Mouse (Mus musculus): ENCODE results near the gene Sclt1. TPM values are rescaled to one million over a fixed set of nuclear protein-coding genes. Genes with fewer than 3 reads are reported as not detected.

Sclt1 gene
- 494 TPM for polyA plus RNA-seq (2014; fragmentation: Illumina TruSeq; extraction: RNeasy Lipid Tissue Mini Kit (QIAGEN cat#74804); ENCODE audit: low read depth, low replicate concordance)

GRCm38 (mm10) chr3:41742278-41742934 is at the start of gene Sclt1, which contains the start of gene D3Ertd751e:
Gene Sclt1 (minus strand): TSS chr3:41742514.
Gene D3Ertd751e (plus strand): TSS chr3:41742611.

Other genes starting within 250 kb of the Sclt1 start
- gene Jade1, start 186.8 kb downstream of the Sclt1 start, polyA plus RNA-seq (2014; fragmentation: Illumina TruSeq; extraction: RNeasy Lipid Tissue Mini Kit (QIAGEN cat#74804); ENCODE audit: low read depth, low replicate concordance) = 19.6 TPM
- 45.0 TPM for gene D3Ertd751e, start 97 bp upstream of the Sclt1 start, polyA plus RNA-seq (2014; fragmentation: Illumina TruSeq; extraction: RNeasy Lipid Tissue Mini Kit (QIAGEN cat#74804); ENCODE audit: low read depth, low replicate concordance)